Mouse (Mus musculus) thymus, postnatal 4 days (tissue): Measurements from ENCODE around the gene Sfta2.

ENCODE experiments used
- DNase-seq: peaks from one replicate; pipeline ENCODE4 v3.0.0; 2021

The Sfta2 gene

GRCm38 (mm10) chr17:35680591-35680990 lies 79.2 kb downstream of the Sfta2 start:
- DNase-seq = no peak

GRCm38 (mm10) chr17:35681986-35682385 lies 80.6 kb downstream of the Sfta2 start:
- DNase-seq = no peak

GRCm38 (mm10) chr17:35685061-35685460 lies 83.7 kb downstream of the Sfta2 start:
- no peak for DNase-seq

- peak; percentile 81 for DNase-seq
Measured at GRCm38 (mm10) chr17:35688347-35689175, 87.2 kb downstream of the Sfta2 start.

GRCm38 (mm10) chr17:35689936-35690645 lies 88.7 kb downstream of the Sfta2 start:
- DNase-seq = no peak

GRCm38 (mm10) chr17:35691811-35692210 lies 90.5 kb downstream of the Sfta2 start:
- DNase-seq = peak; percentile 14

- no peak for DNase-seq
Measured at GRCm38 (mm10) chr17:35692368-35692767, 91.0 kb downstream of the Sfta2 start.

- DNase-seq = no peak
Measured at GRCm38 (mm10) chr17:35693906-35694305, 92.6 kb downstream of the Sfta2 start.

- DNase-seq = peak; percentile 84
Measured at GRCm38 (mm10) chr17:35695289-35695688, 93.9 kb downstream of the Sfta2 start.

GRCm38 (mm10) chr17:35696691-35697090 lies 95.3 kb downstream of the Sfta2 start:
- DNase-seq = no peak

- peak; percentile 6 for DNase-seq
Measured at GRCm38 (mm10) chr17:35697429-35697758, 96.0 kb downstream of the Sfta2 start.

GRCm38 (mm10) chr17:35697759-35698500 lies 96.6 kb downstream of the Sfta2 start:
- DNase-seq = peak; percentile 38

GRCm38 (mm10) chr17:35698501-35698883 lies 97.1 kb downstream of the Sfta2 start:
- DNase-seq = no peak

- DNase-seq = peak; percentile 53
Measured at GRCm38 (mm10) chr17:35699919-35700318, 98.6 kb downstream of the Sfta2 start.
